Mouse (Mus musculus) small intestine, adult 2 months (tissue): ENCODE results near the gene Rnf31. TPM values are rescaled to one million over a fixed set of nuclear protein-coding genes. Genes with fewer than 3 reads are reported as not detected.

Experiments
- H3K27ac ChIP-seq: fragments of 200-500 bp; 2 replicates; pipeline ENCODE4 v1.5.1; 2012; ENCODE audit warnings: low read depth, low read length, control low read depth, inconsistent platforms; ENCODE audit not compliant: insufficient read depth
- H3K27me3 ChIP-seq: fragments of 200-500 bp; 2 replicates; pipeline ENCODE4 v1.6.1; 2012; ENCODE audit warnings: mild to moderate bottlenecking, moderate library complexity, low read length, inconsistent platforms; ENCODE audit not compliant: control insufficient read depth, insufficient read depth
- H3K36me3 ChIP-seq: fragments of 200-500 bp; 2 replicates; pipeline ENCODE4 v1.6.1; 2012; ENCODE audit warnings: mild to moderate bottlenecking, low read length, control low read depth, inconsistent platforms; ENCODE audit not compliant: control insufficient read depth, insufficient read depth
- H3K4me1 ChIP-seq: fragments of 200-500 bp; 2 replicates; pipeline ENCODE4 v1.6.1; 2012; ENCODE audit warnings: low read length, inconsistent platforms, mixed read lengths; ENCODE audit not compliant: control insufficient read depth, insufficient read depth, insufficient read length
- H3K4me3 ChIP-seq: fragments of 200-500 bp; 2 replicates; pipeline ENCODE4 v1.5.1; 2012; ENCODE audit warnings: low read depth, mild to moderate bottlenecking, control low read depth, inconsistent platforms, low read length, moderate library complexity
- CTCF ChIP-seq: fragments of 200-500 bp; IDR thresholded peaks from 2 replicates; pipeline ENCODE4 v1.5.1; 2012; ENCODE audit warnings: low read depth, mild to moderate bottlenecking, control low read depth, inconsistent platforms, low read length, moderate library complexity, mixed read lengths; ENCODE audit not compliant: insufficient replicate concordance, insufficient read length; ENCODE audit errors: extremely low read depth
- POLR2A ChIP-seq: fragments of 200-500 bp; IDR thresholded peaks from 2 replicates; pipeline ENCODE4 v1.6.1; 2012; ENCODE audit warnings: low read depth, mild to moderate bottlenecking, control low read depth, inconsistent platforms, low read length, moderate library complexity
- WGBS: fragments of 180-500 bp; shearing (Covaris S2); methylation state at CpG from one replicate; pipeline ENCODE4 v1.1.7; 2018; 5-methylcytosine and 5-hydroxymethylcytosine counted together
- polyA plus RNA-seq: library from polyadenylated mRNA; depleted of rRNA; stranded (reverse); fragments of >200 nt; gene quantifications from 2 replicates; pipeline ENCODE4 v1.2.3, GENCODE M21; 2012; rRNA removed

Rnf31 gene
- polyA plus RNA-seq, 1 experiment: 65.8 TPM

DNA sequence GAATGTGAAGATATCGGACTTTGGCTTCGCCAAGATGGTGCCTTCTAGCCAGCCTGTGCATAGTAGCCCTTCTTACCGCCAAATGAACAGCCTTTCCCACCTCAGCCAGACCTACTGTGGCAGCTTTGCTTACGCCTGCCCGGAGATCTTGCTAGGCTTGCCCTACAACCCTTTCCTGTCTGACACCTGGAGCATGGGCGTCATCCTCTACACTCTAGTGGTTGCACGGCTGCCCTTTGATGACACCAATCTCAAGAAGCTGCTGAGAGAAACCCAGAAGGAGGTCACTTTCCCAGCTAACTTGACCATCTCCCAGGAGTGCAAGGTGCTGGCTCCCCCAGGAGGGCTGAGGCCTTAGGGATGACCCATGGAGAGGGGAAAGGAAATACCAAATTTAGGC lies 60.0 kb downstream of the Rnf31 start:
- H3K27ac ChIP-seq: no peak overlapping the region
- H3K4me3 ChIP-seq: no peak overlapping the region
- no peaks in the 10 kb centered on the region for H3K27me3 ChIP-seq
- H3K4me1 ChIP-seq: peaks cover 6% of the 10 kb centered on the region; the same call in 1 of the 2 replicates
- 0 out of 2 replicates have a peak, but pooled peaks cover under 1% of the 10 kb centered on the region for H3K36me3 ChIP-seq
- TF ChIP-seq POLR2A: no peak
- no peak for TF ChIP-seq CTCF
- WGBS: 90% methylated on average over 7 of the region's 7 CpGs

Other genes starting within 250 kb of the Rnf31 start
- gene Dhrs4, start 113.0 kb upstream of the Rnf31 start, polyA plus RNA-seq: 44.8 and 62.5 TPM in 2 replicates
- 2.0 and 2.1 TPM in 2 replicates for gene Carmil3, start 101.1 kb upstream of the Rnf31 start, polyA plus RNA-seq
- gene Cpne6, start 81.3 kb upstream of the Rnf31 start, polyA plus RNA-seq: not detected in 2 replicates
- not detected in 2 replicates for gene Nrl, start 66.7 kb upstream of the Rnf31 start, polyA plus RNA-seq
- gene Pck2, start 51.4 kb upstream of the Rnf31 start, polyA plus RNA-seq: 19.3 and 21.0 TPM in 2 replicates
- 70.2 and 143 TPM in 2 replicates for gene Dcaf11, start 31.7 kb upstream of the Rnf31 start, polyA plus RNA-seq
- gene A730061H03Rik, start 31.3 kb upstream of the Rnf31 start, polyA plus RNA-seq: 0.32 TPM in 1 of 2 replicates, not detected in the other
- gene Fitm1, start 16.1 kb upstream of the Rnf31 start, polyA plus RNA-seq: 0.46 TPM in 1 of 2 replicates, not detected in the other
- gene Psme1, start 13.6 kb upstream of the Rnf31 start, polyA plus RNA-seq: 71.4 and 167 TPM in 2 replicates
- 12.2 and 23.0 TPM in 2 replicates for gene Emc9, start 6.4 kb upstream of the Rnf31 start, polyA plus RNA-seq
- gene Psme2, start 595 bp upstream of the Rnf31 start, polyA plus RNA-seq: 85.3 and 142 TPM in 2 replicates
- 29.3 and 77.6 TPM in 2 replicates for gene Irf9, start 11.9 kb downstream of the Rnf31 start, polyA plus RNA-seq
- 8.7 and 19.2 TPM in 2 replicates for gene Rec8, start 26.3 kb downstream of the Rnf31 start, polyA plus RNA-seq
- gene Ipo4, start 44.2 kb downstream of the Rnf31 start, polyA plus RNA-seq: 35.4 and 37.2 TPM in 2 replicates
- 8.6 and 9.3 TPM in 2 replicates for gene Gm49378, start 46.2 kb downstream of the Rnf31 start, polyA plus RNA-seq
- gene Tm9sf1, start 52.1 kb downstream of the Rnf31 start, polyA plus RNA-seq: 58.8 and 104 TPM in 2 replicates
- 0.56 and 1.1 TPM in 2 replicates for gene Tssk4, start 58.5 kb downstream of the Rnf31 start, polyA plus RNA-seq
- gene Mdp1, start 68.8 kb downstream of the Rnf31 start, polyA plus RNA-seq: 17.2 and 23.9 TPM in 2 replicates
- 5.2 and 9.6 TPM in 2 replicates for gene Gmpr2, start 80.2 kb downstream of the Rnf31 start, polyA plus RNA-seq
- gene Nedd8, start 80.4 kb downstream of the Rnf31 start, polyA plus RNA-seq: 135 and 228 TPM in 2 replicates
- gene Tinf2, start 90.1 kb downstream of the Rnf31 start, polyA plus RNA-seq: 8.1 and 11.1 TPM in 2 replicates
- 0.62 and 0.89 TPM in 2 replicates for gene Tgm1, start 122.2 kb downstream of the Rnf31 start, polyA plus RNA-seq
- gene Rabggta, start 130.6 kb downstream of the Rnf31 start, polyA plus RNA-seq: 28.1 and 43.5 TPM in 2 replicates
- 217 and 223 TPM in 2 replicates for gene Dhrs1, start 154.0 kb downstream of the Rnf31 start, polyA plus RNA-seq
- gene Nop9, start 154.0 kb downstream of the Rnf31 start, polyA plus RNA-seq: 5.9 and 8.0 TPM in 2 replicates
- gene Cideb, start 166.8 kb downstream of the Rnf31 start, polyA plus RNA-seq: 309 and 797 TPM in 2 replicates
- gene Ltb4r2, start 169.7 kb downstream of the Rnf31 start, polyA plus RNA-seq: 65.3 and 90.6 TPM in 2 replicates
- 25.3 and 26.4 TPM in 2 replicates for gene Ltb4r1, start 174.3 kb downstream of the Rnf31 start, polyA plus RNA-seq
- gene Adcy4, start 192.4 kb downstream of the Rnf31 start, polyA plus RNA-seq: 3.3 and 6.1 TPM in 2 replicates
- 24.7 and 42.1 TPM in 2 replicates for gene Ripk3, start 197.2 kb downstream of the Rnf31 start, polyA plus RNA-seq
- gene Nfatc4, start 231.4 kb downstream of the Rnf31 start, polyA plus RNA-seq: 5.8 and 7.6 TPM in 2 replicates